Mouse (Mus musculus) adrenal gland, adult 18-20 months (tissue): ENCODE data around the gene Gadd45a. TPM values are rescaled to one million over a fixed set of nuclear protein-coding genes. Genes with fewer than 3 reads are reported as not detected.
"Not testable (repeated sequence)": the region's sequence is repeated elsewhere in the genome, so short reads cannot be mapped to it uniquely, and the experiment has no call there.

Source experiments
- DNase-seq, 2 experiments: peaks; one replicate each; pipeline ENCODE4 v3.0.0; 2021 to 2022; ENCODE audit warnings: low spot score in 2 of 2
- total RNA-seq, 2 experiments: library from RNA; stranded (reverse); gene quantifications; 1 replicate in 1 of 2; 2 replicates in 1 of 2; pipeline ENCODE4 v1.2.3; 2021

Gadd45a gene
- total RNA-seq, 2 experiments from 2014 or later, result 10.6 to 27.8 TPM

DNA sequence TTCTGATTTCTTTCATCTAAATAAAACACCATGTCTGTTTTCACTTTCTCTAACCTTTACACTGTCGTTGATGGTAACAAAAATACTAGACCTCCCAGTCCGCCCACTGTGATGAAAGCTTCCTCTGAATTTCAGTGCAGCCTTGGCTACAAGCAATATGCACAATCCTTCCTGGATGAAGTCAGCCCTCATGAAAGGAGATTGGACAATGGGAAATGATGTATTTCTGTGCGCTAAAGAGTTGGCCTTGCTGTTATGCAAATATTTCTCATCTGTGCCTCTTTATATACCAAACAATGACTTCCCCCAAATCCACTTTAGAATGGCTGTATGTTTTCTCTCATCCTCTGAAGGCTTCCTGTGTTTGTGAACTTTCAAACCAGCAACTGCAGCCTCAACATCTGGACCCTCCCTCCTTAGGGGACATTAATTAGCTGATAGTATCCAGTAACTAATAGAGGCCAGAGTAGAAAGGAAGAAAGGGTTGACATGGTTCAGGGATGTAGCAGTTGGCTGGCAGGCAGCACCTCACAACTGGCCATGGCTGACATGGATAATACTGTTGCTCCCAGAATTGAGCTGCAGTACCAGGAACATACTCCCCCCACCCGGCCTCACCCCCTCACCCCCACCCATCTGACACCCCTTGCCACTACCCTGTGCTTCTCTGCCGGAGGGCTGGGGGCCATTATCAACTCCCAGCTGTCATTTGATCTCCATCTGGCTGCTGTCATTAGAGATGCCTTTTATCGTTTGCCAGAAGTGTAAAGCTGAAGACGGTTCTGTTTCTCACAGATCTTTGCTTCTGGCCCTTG lies 11.8 kb upstream of the Gadd45a start:
- no peak for DNase-seq

DNA sequence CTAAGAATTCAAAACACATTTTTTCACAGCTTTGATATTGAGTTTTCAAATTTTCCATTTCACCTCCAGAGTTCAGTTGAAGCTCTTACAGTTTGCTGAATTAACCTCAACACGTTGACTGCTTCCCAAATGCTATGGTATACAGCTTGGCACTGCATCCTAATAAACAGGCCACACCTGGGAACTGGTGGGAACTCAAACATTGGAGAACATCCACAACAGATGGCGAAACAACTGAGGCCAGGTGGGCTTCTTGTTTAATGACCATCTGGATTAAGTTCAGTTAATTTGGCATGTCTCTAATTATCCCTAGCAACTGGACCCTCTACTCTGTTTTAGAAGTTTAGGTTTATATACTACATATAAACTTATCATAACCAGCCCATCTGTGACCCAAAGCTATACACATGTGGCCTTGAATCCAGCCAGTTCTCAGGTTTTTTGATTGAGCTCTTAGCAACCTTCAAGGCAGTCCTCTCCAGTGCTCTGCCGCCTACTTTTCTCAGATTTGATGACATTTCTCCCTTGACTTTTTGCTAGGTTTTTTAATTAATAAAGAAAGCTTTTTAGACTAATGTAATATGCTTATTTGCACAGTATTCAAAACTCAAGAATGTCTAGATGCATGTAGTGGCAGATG lies 10.9 kb upstream of the Gadd45a start:
- DNase-seq, result no peak

DNA sequence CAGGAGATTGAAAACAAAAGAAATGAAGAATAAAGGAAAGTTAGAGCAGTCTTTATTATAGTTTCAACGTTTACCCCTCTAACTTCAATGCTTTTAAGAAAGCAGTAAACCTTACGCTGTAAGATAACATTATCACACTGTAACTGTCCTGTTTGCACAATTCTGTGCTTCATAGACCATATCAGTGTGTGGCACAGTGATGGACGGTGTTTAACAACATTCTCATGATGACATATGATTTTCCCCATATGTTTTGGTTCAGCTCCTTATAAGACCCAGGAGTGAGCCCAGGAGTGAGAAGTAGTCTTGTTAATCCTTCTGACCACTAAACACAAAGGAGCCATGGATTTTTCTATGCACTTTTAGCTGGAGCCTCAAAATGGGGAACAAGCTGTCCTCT lies 9.7 kb upstream of the Gadd45a start:
- DNase-seq, result no peak

DNA sequence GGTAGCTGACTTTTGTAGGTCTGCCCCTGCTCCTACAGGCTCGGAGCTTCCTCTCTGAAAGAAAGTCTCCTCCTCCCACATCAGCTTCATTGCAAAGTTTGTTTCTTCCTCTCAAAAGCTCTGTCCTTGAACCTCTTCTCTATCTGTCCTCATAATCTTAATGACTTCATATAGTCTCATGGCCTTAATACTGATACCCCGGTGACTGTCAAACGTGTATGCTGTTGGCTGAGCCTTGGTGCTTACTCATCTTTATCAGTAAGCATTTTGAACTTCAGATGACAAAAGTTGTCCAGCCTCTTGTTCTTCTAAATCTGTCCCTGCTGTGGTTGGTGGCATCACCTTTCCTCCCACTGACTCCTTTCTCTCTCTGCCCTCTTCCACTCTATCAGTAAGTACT lies 8.2 kb upstream of the Gadd45a start:
- DNase-seq, result no peak

DNA sequence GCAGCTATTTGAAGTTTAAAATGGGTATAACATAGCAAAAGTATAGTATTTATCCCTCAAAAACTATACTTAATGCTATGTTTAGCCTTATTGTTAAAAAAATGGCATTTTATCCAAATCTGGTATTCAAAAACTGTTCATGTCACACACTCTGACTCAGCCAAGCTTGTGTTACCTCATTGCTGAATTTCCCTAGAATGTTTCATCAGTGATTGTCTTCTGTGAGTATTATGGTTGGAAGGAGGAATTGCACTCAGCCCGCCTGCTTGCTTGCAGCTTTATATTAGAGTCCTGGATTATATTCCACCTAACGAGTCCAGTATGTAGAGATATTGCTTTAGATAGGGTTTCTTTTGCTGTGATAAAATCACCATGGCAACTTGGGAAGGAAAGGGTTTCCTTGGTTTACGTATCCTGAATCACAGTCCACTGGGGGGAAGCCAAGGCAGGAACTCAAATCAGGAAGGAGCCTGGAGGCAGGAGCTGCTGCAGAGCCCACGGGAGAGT lies 3.7 kb upstream of the Gadd45a start:
- no peak for DNase-seq

DNA sequence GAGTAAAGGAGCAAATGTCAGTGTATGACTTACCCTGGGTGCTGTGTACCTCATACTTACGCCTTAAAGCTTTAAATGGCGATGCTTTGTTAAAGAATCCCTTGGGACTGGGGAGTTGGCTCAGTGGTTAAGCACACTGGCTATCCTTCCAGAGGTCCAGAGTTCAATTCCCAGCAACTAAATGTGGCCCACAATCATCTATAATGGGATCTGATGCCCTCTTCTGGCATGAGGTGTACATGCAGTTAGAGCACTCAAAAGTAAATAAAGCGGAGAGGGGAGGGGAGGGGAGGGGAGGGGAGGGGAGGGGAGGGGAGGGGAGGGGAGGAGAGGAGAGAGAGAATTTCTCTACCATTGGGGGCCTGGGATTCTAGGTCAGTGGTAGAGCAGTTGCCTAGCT lies 1.7 kb upstream of the Gadd45a start:
- no peak for DNase-seq

DNA sequence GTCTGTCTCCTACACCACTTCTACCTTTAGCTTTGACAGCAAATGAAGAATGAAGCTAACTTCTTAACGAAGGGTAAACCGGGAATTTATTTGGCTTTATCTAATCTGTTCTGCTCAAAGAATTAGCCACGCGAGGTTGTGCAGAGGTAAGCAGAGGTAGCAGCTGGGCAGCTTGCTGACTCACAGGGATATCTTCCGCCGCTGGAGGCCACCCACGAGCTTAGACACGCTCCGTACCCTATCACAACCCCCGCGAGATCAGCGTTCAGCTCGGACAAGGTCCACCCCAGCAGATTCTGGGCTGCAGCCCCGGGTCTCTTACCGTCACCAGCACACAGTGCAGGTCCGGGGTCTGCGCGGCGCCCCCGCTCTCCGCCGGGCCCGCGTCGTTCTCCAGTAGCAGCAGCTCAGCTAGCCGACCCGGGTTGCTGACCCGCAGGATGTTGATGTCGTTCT lies 873 bp downstream of the Gadd45a start:
- DNase-seq, result peak; percentile 76 to 77

DNA sequence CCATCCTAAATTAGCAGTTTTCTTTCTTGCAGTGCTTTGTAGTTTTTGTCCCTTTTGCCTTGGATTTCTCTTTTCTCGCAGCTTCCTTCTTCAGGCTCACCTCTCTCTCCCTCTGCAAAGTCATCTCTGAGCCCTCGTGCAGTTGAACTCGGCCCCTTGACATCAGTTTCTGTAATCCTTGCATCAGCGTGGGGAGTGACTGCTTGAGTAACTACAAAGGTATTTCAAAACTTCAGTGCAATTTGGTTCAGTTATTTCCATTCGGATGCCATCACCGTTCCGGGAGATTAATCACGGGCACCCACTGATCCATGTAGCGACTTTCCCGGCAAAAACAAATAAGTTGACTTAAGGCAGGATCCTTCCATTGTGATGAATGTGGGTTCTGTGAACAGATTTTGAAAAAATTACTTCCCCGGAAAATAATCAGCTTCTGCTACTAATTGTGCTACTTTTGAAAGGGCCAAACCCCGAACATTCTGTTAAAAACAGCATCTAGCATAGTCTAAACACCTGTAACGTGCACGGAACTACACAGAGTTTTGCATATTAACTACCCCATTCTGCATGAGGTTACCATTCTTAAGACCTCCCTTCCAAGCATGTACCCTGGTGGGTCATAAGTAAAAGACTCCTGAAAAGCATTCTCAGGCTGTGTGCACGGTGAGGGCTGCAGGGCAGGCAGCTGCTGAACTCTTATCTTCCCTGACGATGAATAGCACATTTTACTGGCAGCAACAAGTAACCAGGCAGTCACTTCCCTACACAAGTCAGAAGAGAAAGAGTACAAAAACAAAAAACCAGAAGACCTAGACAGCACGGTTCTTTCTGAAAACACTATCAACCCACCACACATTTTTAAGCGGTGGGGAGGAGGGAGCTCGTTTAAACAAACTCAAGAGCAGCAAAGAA lies 1.6 kb downstream of the Gadd45a start:
- DNase-seq, result no peak

DNA sequence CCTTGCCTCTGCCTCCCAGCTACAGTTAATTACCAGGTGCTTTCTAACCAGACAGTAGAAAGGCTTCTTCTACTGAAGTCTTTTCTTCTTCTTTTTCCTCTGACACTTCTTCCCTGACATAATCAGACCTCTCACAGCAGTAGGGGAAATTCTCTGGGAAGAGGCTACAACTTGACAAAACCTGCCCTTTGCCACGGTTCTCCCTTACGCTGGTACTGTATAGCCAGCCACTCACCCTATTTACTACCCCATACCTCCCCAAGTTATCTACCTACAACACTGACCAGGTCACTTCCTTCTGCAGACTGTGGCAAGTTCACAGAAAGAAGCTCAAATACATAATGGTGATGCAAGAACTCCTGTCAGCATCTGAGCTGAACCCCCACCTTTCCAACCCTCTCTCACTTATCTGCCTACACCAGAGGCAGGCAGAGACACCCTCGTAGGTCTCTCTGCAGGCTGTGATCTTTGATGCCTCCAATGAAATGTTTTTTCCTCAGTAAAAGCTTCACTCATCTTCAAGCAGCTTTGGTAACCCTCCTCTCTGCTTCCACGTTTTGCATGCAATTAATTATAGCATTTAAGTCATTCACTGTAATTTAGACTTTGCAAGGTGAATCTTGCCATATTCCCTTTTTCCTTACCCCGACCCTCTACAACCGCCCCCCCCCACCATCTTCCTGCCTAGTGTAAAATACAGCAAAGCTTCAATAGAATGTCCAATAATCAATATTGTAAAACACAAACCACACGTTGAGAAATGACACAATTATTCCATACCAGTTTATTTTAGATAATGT lies 2.7 kb downstream of the Gadd45a start:
- DNase-seq, result no peak

DNA sequence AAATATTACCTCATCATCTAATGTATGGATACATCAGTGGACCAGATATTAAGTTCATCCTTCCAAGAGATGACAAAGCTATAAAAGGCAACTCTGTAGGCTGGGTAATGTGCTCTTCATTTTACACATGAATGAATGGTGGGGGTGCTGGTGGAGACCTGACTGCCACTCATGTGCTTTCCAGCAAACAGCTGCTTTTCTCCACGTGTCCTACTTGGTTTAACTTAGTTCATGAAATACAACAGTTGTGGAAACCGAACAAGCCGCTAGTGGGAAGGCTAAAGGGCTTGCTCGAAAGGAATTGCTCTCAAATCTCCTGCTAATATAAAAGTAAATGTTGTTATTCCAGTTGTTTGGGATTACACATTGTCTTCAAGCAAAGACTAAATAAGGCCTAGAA lies 3.7 kb downstream of the Gadd45a start:
- no peak for DNase-seq

DNA sequence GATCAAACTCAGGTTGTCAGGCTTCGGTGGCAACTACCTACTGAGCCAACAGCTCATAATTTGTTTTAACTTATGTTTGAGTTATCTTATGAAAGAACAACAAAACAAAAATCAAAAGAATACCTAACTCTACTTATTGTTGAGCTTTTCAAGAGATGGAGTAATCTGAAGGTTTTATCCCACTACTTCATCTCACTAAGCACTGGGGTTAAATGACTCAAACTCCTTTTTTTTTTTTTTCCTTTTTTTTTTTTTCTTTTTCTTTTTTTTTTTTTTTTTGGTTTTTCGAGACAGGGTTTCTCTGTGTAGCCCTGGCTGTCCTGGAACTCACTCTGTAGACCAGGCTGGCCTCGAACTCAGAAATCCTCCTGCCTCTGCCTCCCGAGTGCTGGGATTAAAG lies 4.3 kb downstream of the Gadd45a start:
- DNase-seq, result not testable (repeated sequence)

DNA sequence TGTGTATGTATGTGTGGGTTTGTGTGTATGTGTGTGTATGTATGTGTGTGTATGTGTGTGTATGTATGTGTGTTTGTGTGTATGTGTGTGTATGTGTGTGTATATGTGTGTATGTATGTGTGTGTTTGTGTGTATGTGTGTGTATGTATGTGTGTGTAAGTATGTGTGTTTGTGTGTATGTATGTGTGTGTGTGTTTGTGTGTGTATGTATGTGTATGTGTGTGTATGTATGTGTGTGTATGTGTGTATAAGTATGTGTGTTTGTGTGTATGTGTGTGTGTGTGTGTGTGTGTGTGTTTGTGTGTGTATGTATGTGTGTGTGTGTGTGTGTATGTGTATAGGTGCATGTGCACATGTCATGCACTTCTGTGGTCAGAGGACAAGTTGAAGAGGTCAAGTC lies 4.7 kb downstream of the Gadd45a start:
- not testable (repeated sequence) for DNase-seq

DNA sequence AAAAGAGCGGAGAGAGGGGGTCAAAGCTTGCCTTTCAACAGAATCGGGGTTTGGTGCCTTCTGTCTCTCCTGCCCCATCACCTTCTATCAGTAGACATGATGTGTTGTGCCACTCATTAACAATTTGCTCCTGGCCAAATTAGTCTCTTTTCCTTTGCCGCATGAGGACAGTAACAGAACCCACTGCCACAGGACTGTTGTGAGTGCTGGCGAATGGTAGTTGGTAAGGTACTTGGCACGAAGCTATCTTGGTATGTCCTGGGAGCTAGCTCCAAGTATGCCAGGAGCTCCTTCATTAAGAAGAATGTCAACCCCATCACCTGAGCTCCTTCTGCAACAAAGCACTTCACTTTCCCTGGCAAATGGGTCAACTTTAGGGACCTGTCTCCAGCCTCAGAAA lies 6.4 kb downstream of the Gadd45a start:
- no peak for DNase-seq

DNA sequence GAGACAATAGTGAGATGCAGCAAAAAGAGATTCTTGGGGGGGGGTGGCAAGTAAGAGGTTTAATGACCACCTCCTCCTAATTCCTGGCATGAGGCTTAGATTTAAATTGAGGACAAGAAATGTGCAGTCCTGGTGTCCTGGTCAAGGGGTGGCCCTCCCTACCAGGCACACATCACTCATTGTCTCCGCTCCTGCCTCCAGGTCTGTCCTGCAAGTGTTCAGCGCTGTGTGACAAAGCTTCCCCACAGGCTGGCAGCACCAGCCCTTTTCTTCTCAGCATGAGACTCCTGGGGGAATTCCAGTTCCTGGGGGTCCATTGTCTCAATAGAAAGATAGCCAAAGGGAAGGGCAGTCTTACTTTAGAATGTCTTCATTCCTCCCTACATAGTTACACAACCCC lies 6.8 kb downstream of the Gadd45a start:
- DNase-seq, result no peak

DNA sequence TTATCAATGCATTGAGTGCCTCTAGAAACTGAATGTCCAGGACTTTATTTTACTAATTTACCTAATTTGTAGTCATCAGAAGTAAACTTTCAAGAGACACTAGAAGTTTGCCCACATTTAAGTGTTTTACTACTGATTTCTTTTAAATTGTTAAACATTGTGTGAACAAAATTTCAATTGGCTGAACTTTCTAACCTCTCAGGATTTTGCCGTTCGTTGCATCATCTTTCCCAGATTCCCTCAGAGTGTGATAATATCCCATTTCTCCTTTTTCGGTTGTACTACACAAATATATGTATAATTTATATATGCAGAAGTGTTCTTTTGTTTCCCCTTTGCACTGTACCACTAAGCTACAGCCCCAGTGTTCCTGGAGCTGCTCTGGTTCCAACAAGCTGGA lies 7.3 kb downstream of the Gadd45a start:
- no peak for DNase-seq

DNA sequence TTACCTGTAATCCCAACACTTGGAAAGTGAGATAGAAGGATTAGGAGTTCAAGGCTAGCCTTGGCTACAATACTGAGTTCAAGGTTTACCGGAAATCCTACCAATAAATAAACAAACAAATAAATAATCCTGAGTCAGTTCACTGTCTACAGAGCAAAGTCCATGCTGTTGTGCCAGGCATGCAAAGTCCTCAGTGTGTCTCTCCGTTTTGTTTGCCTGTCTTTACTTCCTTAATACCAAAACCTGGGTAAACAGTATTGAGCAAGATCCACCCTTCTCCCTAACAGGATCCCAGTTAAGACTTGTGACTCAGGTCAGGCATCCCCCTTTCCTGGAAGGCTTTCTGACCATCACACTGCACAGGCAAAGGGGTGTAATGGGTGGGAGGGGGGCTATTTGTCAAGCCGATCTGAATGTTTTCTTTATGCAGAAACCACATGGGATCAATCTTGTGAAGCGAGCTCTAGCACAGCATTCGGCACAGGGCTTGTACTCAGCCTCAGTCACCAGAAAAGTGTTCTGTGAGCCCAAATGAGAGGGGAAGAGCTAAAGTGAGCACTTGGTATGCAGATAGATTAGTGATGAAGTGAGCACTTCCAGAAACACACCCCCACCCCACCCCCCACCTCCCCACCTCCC lies 7.8 kb downstream of the Gadd45a start:
- no peak for DNase-seq

DNA sequence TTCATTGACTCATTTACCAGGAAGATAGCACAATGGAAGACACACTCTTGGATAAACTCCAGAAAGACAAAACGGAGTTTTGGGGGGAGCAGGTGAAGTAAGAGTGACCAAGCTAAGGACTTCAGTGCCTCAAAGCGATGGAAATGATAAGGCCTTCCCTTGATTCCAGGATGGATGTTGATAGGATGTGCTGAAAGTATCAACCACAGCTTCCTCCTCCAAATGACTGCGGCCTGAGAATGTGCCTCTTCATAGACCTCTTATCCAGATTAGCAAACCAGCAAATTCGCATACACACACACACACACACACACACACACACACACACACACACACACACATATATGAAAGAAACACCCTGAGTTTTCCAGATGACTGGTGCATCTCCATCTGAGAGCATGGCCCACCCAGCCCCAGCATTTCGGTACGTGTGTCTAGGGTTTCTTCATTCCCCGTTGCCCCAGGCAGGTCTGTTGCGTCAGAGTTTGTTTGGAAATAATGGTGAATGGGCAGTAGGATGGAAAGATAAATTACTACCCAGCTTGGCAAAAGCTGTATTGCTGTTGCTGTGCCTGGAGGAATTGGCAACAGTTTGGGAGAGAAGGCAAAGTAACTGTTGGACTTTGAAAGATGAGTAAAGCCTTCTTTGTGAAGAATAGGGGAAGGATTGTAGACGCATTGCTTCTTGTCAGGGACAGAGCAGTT lies 9.7 kb downstream of the Gadd45a start:
- no peak for DNase-seq

DNA sequence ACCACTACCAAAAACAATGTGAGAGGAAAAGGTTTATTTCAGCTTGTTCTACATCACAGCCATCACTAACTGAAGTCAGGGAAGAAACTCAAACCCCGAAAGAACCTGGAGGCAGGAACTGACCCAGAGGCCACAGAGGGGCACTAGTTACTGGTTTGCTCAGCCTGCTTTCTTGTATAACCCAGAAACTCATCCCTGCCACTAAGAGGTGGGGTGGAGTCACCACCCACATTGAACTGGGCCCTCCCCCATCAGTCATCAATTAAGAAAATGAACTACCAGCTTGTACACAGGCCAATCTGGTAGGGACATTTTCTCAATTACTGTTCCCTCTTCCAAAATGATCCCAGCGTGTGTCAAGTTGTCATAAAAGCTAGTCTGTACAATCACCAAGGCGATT lies 10.6 kb downstream of the Gadd45a start:
- DNase-seq, result no peak

DNA sequence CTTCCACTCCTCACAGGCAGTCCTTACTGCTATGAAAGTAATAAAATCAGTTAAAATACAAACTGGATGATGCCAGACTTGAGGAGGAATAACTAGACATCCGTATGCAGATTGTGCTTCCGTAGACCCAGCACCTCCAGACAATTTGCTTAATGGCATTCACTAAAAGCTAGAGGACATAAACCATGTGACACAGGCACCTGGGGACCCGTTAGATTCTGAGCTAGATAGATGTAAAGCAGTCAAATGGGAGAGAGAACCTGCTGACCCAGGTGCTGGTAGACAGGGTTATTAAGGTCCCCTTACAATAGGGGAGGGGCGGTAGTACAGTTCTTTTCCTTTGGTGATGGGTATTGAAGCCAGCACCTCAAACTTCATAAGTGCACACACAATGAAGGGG lies 13.5 kb downstream of the Gadd45a start:
- no peak for DNase-seq

DNA sequence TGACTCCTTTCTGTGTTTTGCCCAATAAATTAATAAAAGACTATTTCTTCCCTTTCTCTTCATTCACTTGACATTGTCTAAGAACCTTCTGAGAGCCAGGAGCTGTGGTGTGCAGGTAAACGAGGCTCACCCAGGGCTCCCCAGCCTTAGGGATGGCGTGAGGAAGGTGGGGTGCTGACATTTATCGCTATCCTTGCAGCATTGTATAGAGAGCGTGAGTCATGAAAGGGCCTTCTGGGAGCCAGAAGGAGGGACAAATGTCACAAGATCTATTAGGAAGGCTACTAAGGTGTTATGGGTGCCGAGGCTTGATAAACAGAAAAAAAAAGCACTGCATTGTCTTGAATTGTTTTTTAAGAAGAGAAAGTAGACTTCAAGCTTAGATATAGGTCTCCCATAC lies 15.9 kb downstream of the Gadd45a start:
- no peak for DNase-seq
